Mouse (Mus musculus): Measurements from ENCODE around the gene Eif4g3. TPM values are rescaled to one million over a fixed set of nuclear protein-coding genes. Genes with fewer than 3 reads are reported as not detected.
A peak's percentile ranks its signal among the peaks of the same experiment; 100 is the strongest.

Gene Eif4g3
- total RNA-seq, 2 experiments from 2014 or later: 103 to 115 TPM

DNA sequence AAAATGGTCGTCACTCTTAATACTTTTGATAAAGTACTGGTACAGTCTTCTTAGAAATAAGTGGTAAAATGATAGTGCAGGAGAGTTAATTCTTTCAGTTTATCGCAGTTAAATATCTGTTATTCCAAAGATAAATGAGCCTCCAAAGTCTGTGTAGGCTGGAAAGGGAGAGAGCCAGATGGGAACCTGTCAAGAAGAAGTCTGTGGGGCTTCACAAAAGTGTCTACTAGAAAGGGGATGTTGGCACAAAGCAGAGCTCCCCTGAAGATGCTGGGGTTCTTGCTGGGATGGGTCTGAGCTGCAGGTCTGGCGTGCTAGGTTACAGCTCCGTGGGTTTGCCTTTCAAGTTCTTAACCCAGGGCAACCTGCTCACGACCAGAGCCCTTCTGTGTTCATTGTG, 199.7 kb downstream of the Eif4g3 start:
- intact Hi-C loops (cut with DNase I): no loop called here
- DNase-seq: no peak

GRCm38 (mm10) chr4:138200769-138201168, 207.9 kb downstream of the Eif4g3 start:
- DNase-seq: no peak
- intact Hi-C loops (cut with DNase I): no loop called here

- intact Hi-C loops (cut with DNase I): no loop called here
- DNase-seq: no peak
Measured at GRCm38 (mm10) chr4:138201696-138202095, 208.9 kb downstream of the Eif4g3 start.

GRCm38 (mm10) chr4:138210116-138210515, 217.3 kb downstream of the Eif4g3 start:
- DNase-seq: no peak
- intact Hi-C loops (cut with DNase I): no loop called here

GRCm38 (mm10) chr4:138213861-138214260, 221.0 kb downstream of the Eif4g3 start:
- DNase-seq: no peak

GRCm38 (mm10) chr4:138215671-138216199, 222.9 kb downstream of the Eif4g3 start:
- intact Hi-C loops (cut with DNase I): no loop called here
- no peak for DNase-seq

More at GRCm38 (mm10) chr4:138213861-138214260, 221.0 kb downstream of the Eif4g3 start:
- intact Hi-C loops (cut with DNase I): no loop called here

DNA sequence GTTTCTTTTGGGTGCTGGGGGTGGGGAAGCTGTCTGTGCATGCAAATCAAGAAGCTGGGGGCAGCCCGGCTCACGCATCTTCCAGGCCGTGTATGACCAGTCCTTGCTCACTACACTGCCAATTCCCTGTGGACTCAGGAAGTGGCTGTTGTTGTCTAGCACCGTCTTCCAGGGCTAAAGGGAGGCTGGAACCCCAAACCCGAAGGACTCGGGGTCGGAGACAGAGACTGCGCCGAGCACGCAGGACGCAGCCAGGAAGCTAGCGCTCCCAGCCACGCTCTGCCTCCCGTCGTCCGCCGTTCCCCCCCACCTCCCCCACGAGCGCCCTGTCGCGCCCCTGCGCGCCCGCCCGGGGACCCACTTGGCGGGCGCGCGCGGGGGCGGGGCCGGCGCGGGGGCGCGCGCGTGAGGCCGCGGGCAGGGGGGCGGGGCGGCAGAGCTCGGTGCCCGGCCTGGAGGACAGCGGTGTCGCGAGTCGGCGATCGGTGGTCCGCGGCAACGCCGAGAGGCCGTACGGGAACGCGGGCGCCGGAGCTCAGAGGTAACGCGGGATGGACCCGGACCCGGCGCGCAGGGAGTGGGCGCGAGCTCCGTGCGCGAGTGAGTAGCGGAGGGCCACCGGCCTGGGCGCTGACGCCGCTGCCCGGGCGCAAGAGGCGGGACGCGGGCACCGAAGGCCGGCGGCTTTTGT, 223.5 kb downstream of the Eif4g3 start, which contains the start of gene Hp1bp3:
Gene Hp1bp3, plus strand, starts transcription at position 97 of the 691 bp plus-strand sequence.
- intact Hi-C loops (cut with DNase I): no loop called here
- DNase-seq: peak; percentile 53 to 72

- intact Hi-C loops (cut with DNase I): no loop called here
- peak; percentile 97 for DNase-seq
Measured at GRCm38 (mm10) chr4:138216891-138217392, 224.1 kb downstream of the Eif4g3 start.

DNA sequence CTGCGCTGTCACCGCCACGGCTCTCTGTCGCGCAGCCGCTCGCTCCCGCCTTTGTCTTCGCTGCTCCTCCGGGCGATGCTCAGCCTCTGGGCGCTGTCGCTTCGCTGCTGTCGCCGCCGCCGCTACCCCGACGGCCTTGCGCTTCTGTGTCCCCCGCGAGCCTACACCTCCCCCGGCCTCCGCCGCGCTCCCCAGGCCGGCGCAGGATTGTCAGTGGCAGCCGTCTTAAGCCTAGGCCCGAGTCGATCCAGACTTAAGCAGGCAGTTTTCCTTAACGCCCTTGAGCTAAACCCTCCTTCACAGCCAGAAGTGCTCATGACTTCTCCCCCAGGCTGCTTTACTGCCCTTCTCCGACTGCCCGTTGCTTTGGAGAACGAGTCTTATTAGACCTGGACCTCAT, 224.6 kb downstream of the Eif4g3 start:
- intact Hi-C loops (cut with DNase I): no loop called here
- no peak for DNase-seq

GRCm38 (mm10) chr4:138217951-138218685, 225.3 kb downstream of the Eif4g3 start:
- no peak for DNase-seq
- intact Hi-C loops (cut with DNase I): no loop called here

DNA sequence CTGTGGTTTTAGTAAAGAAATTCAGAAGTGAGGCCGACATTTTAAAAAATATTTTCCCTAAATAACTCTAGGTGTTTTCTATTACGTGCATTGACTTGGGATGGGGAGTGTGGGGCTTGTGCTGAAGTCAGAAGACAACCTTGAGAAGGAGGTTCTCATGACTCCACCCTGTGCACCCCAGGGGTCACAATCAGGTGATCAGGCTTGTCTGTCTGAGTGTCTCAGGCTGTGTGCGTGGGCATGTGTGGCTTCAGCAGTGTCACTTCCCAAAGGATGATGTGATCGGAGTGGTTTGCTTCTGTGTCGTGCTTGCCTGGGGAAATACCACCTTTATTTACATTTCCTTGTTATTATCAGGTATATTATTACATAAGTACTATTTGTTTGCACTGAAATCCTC, 226.5 kb downstream of the Eif4g3 start:
- no peak for DNase-seq
- intact Hi-C loops (cut with DNase I): no loop called here

GRCm38 (mm10) chr4:138220761-138221160, 227.9 kb downstream of the Eif4g3 start:
- intact Hi-C loops (cut with DNase I): no loop called here
- DNase-seq: no peak

- intact Hi-C loops (cut with DNase I): no loop called here
Measured at GRCm38 (mm10) chr4:138221406-138221805, 228.6 kb downstream of the Eif4g3 start.

GRCm38 (mm10) chr4:138222396-138222795, 229.6 kb downstream of the Eif4g3 start:
- intact Hi-C loops (cut with DNase I): no loop called here

More at GRCm38 (mm10) chr4:138221406-138221805, 228.6 kb downstream of the Eif4g3 start:
- no peak for DNase-seq

GRCm38 (mm10) chr4:138223623-138224022, 230.8 kb downstream of the Eif4g3 start:
- DNase-seq: no peak
- intact Hi-C loops (cut with DNase I): no loop called here

More at GRCm38 (mm10) chr4:138222396-138222795, 229.6 kb downstream of the Eif4g3 start:
- DNase-seq: no peak

DNA sequence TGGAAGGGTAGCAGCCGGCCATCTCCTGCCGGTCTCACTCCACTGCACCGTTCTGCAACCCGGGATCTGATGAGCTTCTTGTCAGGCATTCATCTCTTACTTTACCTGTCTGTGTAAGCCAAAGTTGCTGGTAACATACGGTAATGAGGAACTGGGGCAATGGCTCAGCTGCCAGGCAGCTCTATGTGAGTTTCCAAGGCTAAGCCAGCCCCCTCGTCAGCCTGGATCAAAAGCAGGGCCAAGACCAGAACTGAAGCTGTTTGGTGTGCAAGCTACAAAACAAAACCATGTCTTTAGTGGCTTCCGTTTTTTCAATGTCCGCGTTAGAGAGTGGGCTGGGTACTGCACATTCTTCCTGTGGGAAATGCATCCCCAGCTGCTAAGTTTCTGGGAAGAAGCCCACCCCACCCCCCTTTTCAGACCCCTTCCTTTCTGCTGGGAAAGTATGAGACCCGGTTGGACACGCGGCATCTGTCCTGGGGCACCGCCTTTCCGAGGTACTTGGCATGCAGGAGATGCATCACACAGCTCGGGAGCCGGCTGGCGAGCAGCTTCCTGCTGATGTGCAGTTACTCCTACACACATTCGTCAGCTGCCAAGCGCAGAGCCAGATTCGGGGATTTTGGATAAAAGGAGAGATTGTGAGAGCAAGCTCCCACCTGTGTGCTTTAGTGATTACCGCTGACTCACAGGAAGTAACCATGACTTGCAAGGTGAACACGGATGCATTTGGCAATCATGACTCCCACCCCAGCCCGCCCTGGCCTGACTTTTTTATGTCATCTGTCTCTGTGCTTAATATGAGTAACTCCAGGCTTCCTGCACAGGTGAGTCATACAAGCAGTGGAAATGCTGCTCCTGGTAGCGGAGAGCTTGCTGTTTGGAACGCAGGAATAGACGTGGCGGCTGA, 254.2 kb downstream of the Eif4g3 start:
- no peak for DNase-seq
- intact Hi-C loops (cut with DNase I): no loop called here

DNA sequence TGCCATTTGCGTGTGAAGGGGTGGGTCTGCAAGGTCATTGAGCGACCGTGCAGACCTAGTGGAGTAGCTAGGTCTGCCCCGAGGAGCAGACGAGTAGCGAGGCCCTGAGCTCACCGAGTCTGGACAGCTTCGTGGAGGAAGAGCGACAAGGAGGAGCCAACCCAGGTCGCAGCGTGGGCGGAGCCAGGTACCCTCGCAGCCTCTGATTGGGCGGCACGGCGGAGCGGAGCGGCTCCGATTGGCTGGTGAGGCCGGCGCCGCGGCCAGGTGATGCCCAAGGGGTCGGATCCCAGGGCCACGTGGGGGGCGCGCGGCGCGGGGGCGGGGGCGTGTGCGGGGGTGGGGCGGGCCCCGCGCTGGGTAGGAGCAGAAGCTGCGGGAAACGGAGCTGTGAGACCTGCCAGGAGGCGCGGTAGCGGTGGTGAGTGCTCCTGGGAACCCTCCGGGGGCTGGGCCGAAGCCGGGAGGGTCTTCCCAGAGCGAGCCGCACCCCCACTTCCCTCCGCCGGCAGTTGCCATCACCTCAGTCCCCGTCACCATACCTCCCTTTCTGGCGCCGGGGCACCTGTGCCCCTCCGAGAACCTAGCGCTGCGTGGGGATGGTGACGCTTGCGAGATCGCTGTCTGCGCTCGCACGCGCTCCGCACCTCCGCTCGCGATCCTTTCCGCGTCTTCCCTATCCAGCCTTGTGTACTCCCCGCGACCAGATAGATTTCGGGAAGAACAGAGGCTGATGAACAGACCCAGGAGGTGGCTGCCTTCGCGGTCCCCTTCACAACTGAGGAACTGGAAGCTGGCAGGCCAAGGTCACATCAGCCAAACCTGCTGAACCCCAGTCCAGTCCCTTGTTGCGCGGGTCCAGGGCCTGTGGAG, 257.5 kb downstream of the Eif4g3 start, which contains the start of the genes Sh2d5 and Kif17:
Gene Sh2d5, plus strand, starts transcription at position 316 of the 873 bp plus-strand sequence.
Gene Kif17, plus strand, starts transcription at position 348 of the 873 bp plus-strand sequence.
- intact Hi-C loops (cut with DNase I): no loop called here

GRCm38 (mm10) chr4:138251819-138252218, 259.0 kb downstream of the Eif4g3 start:
- intact Hi-C loops (cut with DNase I): no loop called here
- no peak for DNase-seq

More for the DNA sequence above, 257.5 kb downstream of the Eif4g3 start, which contains the start of the genes Sh2d5 and Kif17:
- DNase-seq: peak; percentile 28 to 34

- DNase-seq: no peak
- intact Hi-C loops (cut with DNase I): no loop called here
Measured at GRCm38 (mm10) chr4:138252231-138252630, 259.4 kb downstream of the Eif4g3 start.

All from gastrocnemius, postnatal 36 days (tissue).